Mouse (Mus musculus): ENCODE data around the gene Asic2. TPM values are rescaled to one million over a fixed set of nuclear protein-coding genes. Genes with fewer than 3 reads are reported as not detected.

Gene Asic2
- total RNA-seq (2021) = not detected
- long read RNA-seq, experiment 1 = 0 reads
- long read RNA-seq, experiment 2 = 0 reads

GRCm38 (mm10) chr11:81968401-81968881 is at the start of gene Asic2:
Gene Asic2 (minus strand): TSS chr11:81968457.
- DNase-seq = no peak

- DNase-seq = peak; percentile 31
Observed at GRCm38 (mm10) chr11:82016181-82016780, 48.0 kb upstream of the Asic2 start.

GRCm38 (mm10) chr11:82015066-82015465 is 46.8 kb upstream of the Asic2 start:
- no peak for DNase-seq

- no peak for DNase-seq
Observed at GRCm38 (mm10) chr11:82013756-82014155, 45.5 kb upstream of the Asic2 start.

GRCm38 (mm10) chr11:82011411-82012193 is 43.3 kb upstream of the Asic2 start:
- peak; percentile 32 for DNase-seq

GRCm38 (mm10) chr11:82010115-82010514 is 41.9 kb upstream of the Asic2 start:
- no peak for DNase-seq

- peak; percentile 78 for DNase-seq
Observed at GRCm38 (mm10) chr11:82006796-82007423, 38.7 kb upstream of the Asic2 start.

GRCm38 (mm10) chr11:82004810-82005209 is 36.6 kb upstream of the Asic2 start:
- no peak for DNase-seq

GRCm38 (mm10) chr11:82000581-82000980 is 32.3 kb upstream of the Asic2 start:
- DNase-seq = no peak

- no peak for DNase-seq
Observed at GRCm38 (mm10) chr11:81999469-81999868, 31.2 kb upstream of the Asic2 start.

GRCm38 (mm10) chr11:81998646-81999045 is 30.4 kb upstream of the Asic2 start:
- DNase-seq = no peak

- no peak for DNase-seq
Observed at GRCm38 (mm10) chr11:81997085-81997484, 28.8 kb upstream of the Asic2 start.

GRCm38 (mm10) chr11:81996172-81996841 is 28.1 kb upstream of the Asic2 start:
- peak; percentile 36 for DNase-seq

GRCm38 (mm10) chr11:81983146-81983545 is 14.9 kb upstream of the Asic2 start:
- no peak for DNase-seq

GRCm38 (mm10) chr11:81982191-81982590 is 13.9 kb upstream of the Asic2 start:
- no peak for DNase-seq

- no peak for DNase-seq
Observed at GRCm38 (mm10) chr11:81974577-81974976, 6.3 kb upstream of the Asic2 start.

- DNase-seq = no peak
Observed at GRCm38 (mm10) chr11:81973699-81974098, 5.4 kb upstream of the Asic2 start.

- no peak for DNase-seq
Observed at GRCm38 (mm10) chr11:81972044-81972443, 3.8 kb upstream of the Asic2 start.

GRCm38 (mm10) chr11:81966626-81967289 is 1.5 kb downstream of the Asic2 start:
- DNase-seq = no peak

- DNase-seq = no peak
Observed at GRCm38 (mm10) chr11:81965653-81966625, 2.3 kb downstream of the Asic2 start.

GRCm38 (mm10) chr11:81964561-81964960 is 3.7 kb downstream of the Asic2 start:
- DNase-seq = no peak

Data from gastrocnemius, postnatal 25 days (tissue).